Mouse (Mus musculus) left cerebral cortex, adult 2 months (tissue): ENCODE results near the gene Gm20661. TPM values are rescaled to one million over a fixed set of nuclear protein-coding genes. Genes with fewer than 3 reads are reported as not detected.
A peak's percentile ranks its signal among the peaks of the same experiment; 100 is the strongest.
"Not testable (repeated sequence)": the region's sequence is repeated elsewhere in the genome, so short reads cannot be mapped to it uniquely, and the experiment has no call there.

Experiments used
- DNase-seq, 2 experiments: peaks; one replicate each; pipeline ENCODE4 v3.0.0; 2021 to 2022; ENCODE audit warnings: low spot score in 2 of 2, mixed read lengths in 1 of 2; ENCODE audit errors: extremely low spot score in 1 of 2
- H3K27ac ChIP-seq: fragments of 200-600 bp; 2 replicates; pipeline ENCODE4 v1.8.1; 2022
- H3K4me3 ChIP-seq: fragments of 200-600 bp; 2 replicates; pipeline ENCODE4 v1.8.1; 2022
- CTCF ChIP-seq: fragments of 200-600 bp; IDR thresholded peaks from 2 replicates; pipeline ENCODE4 v1.8.1; 2022; ENCODE audit warnings: antibody characterized with exemption, mild to moderate bottlenecking, moderate library complexity
- intact Hi-C: fragments of 180-260 bp; cut with DNase I; formaldehyde crosslinking; loops from one replicate; pipeline ENCODE4 v1.15.1; 2025
- total RNA-seq, 2 experiments: library from RNA; stranded (reverse); gene quantifications; 2 replicates each; pipeline ENCODE4 v1.2.3; 2021

Gene Gm20661
- total RNA-seq, 2 experiments from 2014 or later, result 0.28 to 0.66 TPM

GRCm38 (mm10) chr9:108013577-108013976, 30.7 kb downstream of the Gm20661 start:
- not testable (repeated sequence) for DNase-seq, H3K4me3 ChIP-seq, H3K27ac ChIP-seq
- intact Hi-C loops, result loop anchor here (2.0 kb wide), 1 partner anchor 51 kb away; no protein-coding TSS in a partner anchor
- peak; percentile 13 for TF ChIP-seq CTCF

DNA sequence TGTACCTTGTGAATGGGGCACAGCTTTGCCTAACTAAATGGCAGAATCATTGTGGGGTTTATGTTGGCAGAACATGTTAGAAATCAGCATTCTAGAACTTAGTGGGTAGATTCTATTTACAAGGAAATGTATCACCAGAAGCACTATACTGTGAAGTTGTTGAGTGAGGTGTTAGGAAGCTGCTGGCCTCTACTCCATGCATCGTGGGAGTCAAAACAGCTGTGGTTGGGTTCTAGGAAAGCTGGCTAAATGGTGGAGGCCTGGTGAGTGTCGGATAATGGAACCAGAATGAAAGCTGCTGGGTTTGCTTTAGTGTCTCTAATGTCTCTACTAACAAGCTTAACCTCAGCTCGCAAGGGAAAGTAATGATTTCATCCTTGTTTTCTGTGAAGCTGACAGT, 34.3 kb downstream of the Gm20661 start:
- Histone ChIP-seq H3K27ac (no peak overlapping the region), H3K4me3 (no peak overlapping the region)
- intact Hi-C loops, result no loop called here
- TF ChIP-seq CTCF, result no peak
- no peak for DNase-seq

DNA sequence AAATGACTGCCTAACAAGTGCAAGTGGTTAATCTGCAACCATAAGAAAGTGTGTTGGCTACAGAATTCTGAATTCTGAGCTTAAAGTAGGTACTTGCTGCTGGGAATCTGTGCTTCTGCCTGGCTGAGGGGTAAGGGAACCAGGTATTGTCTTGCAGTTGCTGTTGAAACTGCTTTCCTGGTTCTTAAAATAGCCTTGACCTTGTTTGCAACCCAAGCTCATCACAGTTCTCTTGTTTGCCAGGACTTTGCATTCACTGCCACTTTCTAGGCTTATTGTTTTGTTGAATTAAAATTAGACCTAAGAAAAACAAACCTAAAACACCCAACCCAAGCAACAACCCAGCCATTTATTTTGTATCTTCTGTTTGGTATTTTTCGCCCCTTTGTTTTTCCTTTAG, 37.9 kb downstream of the Gm20661 start:
- H3K27ac ChIP-seq, result no peak overlapping the region; the same call in 1 of the 2 replicates
- no peak for TF ChIP-seq CTCF

DNA sequence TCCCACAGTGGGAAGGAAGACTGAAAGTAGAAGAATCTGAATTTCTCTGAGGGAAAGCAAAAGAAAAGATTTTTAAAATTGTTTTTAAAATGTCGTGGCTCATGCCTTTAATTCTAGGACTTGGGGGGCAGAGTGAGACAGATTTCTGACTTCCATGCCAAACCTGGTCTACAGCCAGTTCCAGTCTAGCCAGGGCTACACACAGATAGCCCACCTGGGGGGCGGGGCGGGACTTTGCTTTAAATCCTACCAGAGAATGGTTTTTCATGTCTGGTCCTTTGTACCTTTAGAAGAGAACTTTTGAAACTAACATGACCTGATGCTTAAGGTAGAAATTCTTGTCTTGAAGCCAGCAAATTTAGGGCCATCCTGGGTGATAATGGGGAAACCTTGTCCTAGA, 40.4 kb downstream of the Gm20661 start:
- intact Hi-C loops, result no loop called here
- TF ChIP-seq CTCF, result no peak
- Histone ChIP-seq H3K4me3 (no peak overlapping the region), H3K27ac (no peak overlapping the region)
- no peak for DNase-seq

More for the DNA sequence above, 37.9 kb downstream of the Gm20661 start:
- intact Hi-C loops, result no loop called here
- DNase-seq, result no peak
- no peak overlapping the region for H3K4me3 ChIP-seq

DNA sequence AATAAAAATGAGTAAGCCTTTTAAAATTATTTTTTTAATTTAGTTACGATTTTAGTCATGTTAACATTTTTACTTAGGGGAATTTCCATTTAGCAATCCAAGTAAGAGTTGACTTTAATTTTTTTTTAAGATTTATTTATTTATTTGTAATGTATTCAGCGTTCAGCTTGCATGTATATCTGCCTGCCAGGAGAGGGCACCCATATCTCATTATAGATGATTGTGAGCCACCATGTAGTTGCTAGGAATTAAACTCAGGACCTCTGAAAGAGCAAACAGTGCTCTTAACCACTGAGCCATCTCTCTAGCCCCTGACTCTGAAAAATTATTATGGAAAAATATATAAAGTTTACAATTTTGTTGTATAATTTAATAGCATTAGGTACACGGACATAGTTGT, 43.7 kb downstream of the Gm20661 start:
- DNase-seq, result no peak
- peak; percentile 33 for TF ChIP-seq CTCF
- Histone ChIP-seq H3K27ac (no peak overlapping the region), H3K4me3 (no peak overlapping the region)
- intact Hi-C loops, result no loop called here

DNA sequence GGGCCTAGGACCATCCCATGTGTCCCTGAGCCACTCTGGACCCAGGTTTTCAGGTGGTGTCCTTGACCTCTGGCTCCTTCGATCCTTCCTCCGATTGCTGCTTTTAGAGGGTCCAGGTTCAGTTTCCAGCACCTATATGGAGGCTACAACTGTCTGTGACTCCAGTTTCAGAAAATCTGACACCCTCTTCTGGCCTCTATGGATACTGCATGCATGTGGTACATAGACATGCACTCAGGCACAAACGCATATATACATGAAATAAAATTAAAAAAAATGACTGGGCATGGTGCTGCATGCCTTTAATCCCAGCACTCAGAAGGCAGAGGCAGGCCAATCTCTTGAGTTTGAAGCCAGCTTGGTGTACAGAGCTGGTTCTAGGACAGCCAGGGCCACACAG, 45.0 kb downstream of the Gm20661 start:
- DNase-seq, result no peak
- intact Hi-C loops, result no loop called here
- H3K4me3 ChIP-seq, result no peak overlapping the region
- peak; percentile 15 for TF ChIP-seq CTCF
- H3K27ac ChIP-seq, result no peak overlapping the region

DNA sequence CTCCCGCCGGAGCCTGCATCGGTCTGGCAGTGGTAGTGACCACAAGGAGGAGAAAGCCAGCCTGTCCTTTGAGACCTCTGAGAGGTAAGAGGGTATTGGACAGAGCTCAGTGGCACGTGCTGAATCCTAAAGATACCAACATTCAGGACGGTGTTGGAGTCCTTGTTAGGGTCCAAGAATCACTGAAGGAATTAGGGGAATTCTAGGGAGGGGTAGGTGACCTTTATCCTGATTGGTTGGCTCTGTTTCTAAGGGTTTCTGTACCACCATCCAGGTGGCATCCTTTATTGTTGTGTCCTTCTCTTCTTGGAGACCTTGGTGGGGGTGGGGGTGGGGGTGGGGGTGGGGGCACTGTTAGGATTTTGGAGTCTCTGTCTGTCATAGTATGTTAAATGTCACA, 49.3 kb downstream of the Gm20661 start:
- DNase-seq, result no peak
- no peak overlapping the region for H3K27ac ChIP-seq
- intact Hi-C loops, result no loop called here
- H3K4me3 ChIP-seq, result no peak overlapping the region
- no peak for TF ChIP-seq CTCF

GRCm38 (mm10) chr9:108035331-108036156, 52.7 kb downstream of the Gm20661 start:
- intact Hi-C loops, result no loop called here
- Histone ChIP-seq H3K27ac (no peak overlapping the region), H3K4me3 (no peak overlapping the region)
- TF ChIP-seq CTCF, result no peak
- no peak for DNase-seq

Other genes with a start within 250 kb of the Gm20661 start
- gene Rbm5, start 212.1 kb upstream of the Gm20661 start, total RNA-seq, result 100 to 1,000 TPM; 146 to 147 TPM
- gene Rbm6, start 109.8 kb upstream of the Gm20661 start, total RNA-seq, result 10 to 100 TPM; 66.5 to 68.4 TPM
- gene Mon1a, start 94.9 kb upstream of the Gm20661 start, total RNA-seq, result 10 to 100 TPM; 24.3 to 26.7 TPM
- under 1 TPM; 0.68 to 0.91 TPM for gene Mst1r, start 76.2 kb upstream of the Gm20661 start, total RNA-seq
- not detected for gene Actl11, start 54.6 kb upstream of the Gm20661 start, total RNA-seq
- 100 to 1,000 TPM; 330 to 356 TPM for gene Camkv, start 47.4 kb upstream of the Gm20661 start, total RNA-seq
- gene Traip, start 32.9 kb upstream of the Gm20661 start, total RNA-seq, result 10 to 100 TPM in 1 of 2 experiments, 1 to 10 TPM in 1; 9.5 to 10.9 TPM
- gene Uba7, start 7.6 kb upstream of the Gm20661 start, total RNA-seq, result 1 to 10 TPM; 2.6 to 3.8 TPM
- gene Inka1, start 2.8 kb downstream of the Gm20661 start, total RNA-seq, result 1 to 10 TPM; 2.8 to 4.0 TPM
- 1 to 10 TPM; 1.3 to 2.3 TPM for gene Cdhr4, start 9.4 kb downstream of the Gm20661 start, total RNA-seq
- 1 to 10 TPM; 1.2 to 2.4 TPM for gene Gm20662, start 13.3 kb downstream of the Gm20661 start, total RNA-seq
- 100 to 1,000 TPM; 205 to 207 TPM for gene Ip6k1, start 19.4 kb downstream of the Gm20661 start, total RNA-seq
- gene Gmppb, start 66.2 kb downstream of the Gm20661 start, total RNA-seq, result 10 to 100 TPM; 16.5 to 17.4 TPM
- 1 to 10 TPM; 1.9 to 2.1 TPM for gene Amigo3, start 70.1 kb downstream of the Gm20661 start, total RNA-seq
- not detected for gene Mst1, start 97.4 kb downstream of the Gm20661 start, total RNA-seq
- gene Rnf123, start 100.3 kb downstream of the Gm20661 start, total RNA-seq, result 100 to 1,000 TPM; 107 to 108 TPM
- 10 to 100 TPM; 31.0 to 31.8 TPM for gene Apeh, start 111.5 kb downstream of the Gm20661 start, total RNA-seq
- 100 to 1,000 TPM; 300 to 320 TPM for gene Bsn, start 207.3 kb downstream of the Gm20661 start, total RNA-seq